Mouse (Mus musculus): ENCODE measurements around the gene Mus81. TPM values are rescaled to one million over a fixed set of nuclear protein-coding genes. Genes with fewer than 3 reads are reported as not detected.

Gene Mus81
- polyA plus RNA-seq, 1 experiment, result 55.9 TPM

- 87% methylated on average over 7 of the region's 7 CpGs for WGBS
- Histone ChIP-seq H3K4me3 (replicated peaks; ENCODE audit: control insufficient read depth, low read depth, low read length) (no peak overlapping the region), H3K27ac (ENCODE audit: control insufficient read depth, insufficient read depth, low read depth, low read length, poor library complexity) (no peak overlapping the region), H3K4me1 (ENCODE audit: control insufficient read depth, insufficient read depth, low read length) (no peaks in the 10 kb centered on the region; the same call in 1 of the 2 replicates)
- TF ChIP-seq POLR2A (IDR thresholded peaks at IDR 0.05; ENCODE audit: borderline replicate concordance, control insufficient read depth, low read depth, low read length) (no peak), CTCF (IDR thresholded peaks at IDR 0.05; ENCODE audit: control insufficient read depth, insufficient read depth, low read length) (no peak)
Measured at GRCm38 (mm10) chr19:5515840-5516777, 27.9 kb upstream of the Mus81 start.

DNA sequence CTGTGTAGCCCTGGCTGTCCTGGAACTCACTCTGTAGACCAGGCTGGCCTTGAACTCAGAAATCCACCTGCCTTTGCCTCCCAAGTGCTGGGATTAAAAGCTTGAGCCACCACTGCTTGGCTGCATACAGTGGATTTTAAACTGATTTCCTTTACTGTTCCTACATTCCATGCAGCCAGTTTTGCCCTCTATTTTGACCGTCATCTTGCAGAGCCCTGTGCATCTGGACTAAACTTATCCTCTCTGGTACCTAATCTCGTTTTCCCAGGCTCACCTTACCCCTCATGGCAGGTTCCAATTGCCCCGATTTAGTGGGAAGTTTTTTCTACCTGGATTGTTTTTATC lies 24.8 kb upstream of the Mus81 start:
- TF ChIP-seq POLR2A (IDR thresholded peaks at IDR 0.05; ENCODE audit: borderline replicate concordance, control insufficient read depth, low read depth, low read length) (no peak), CTCF (IDR thresholded peaks at IDR 0.05; ENCODE audit: control insufficient read depth, insufficient read depth, low read length) (no peak)
- H3K4me1 ChIP-seq (ENCODE audit: control insufficient read depth, insufficient read depth, low read length), result no peaks in the 10 kb centered on the region; the same call in 1 of the 2 replicates
- peak overlapping the region; percentile 11 for H3K4me3 ChIP-seq (replicated peaks; ENCODE audit: control insufficient read depth, low read depth, low read length)
- WGBS, result 34% methylated on average over 3 of the region's 3 CpGs
- H3K27ac ChIP-seq (ENCODE audit: control insufficient read depth, insufficient read depth, low read depth, low read length, poor library complexity), result peak overlapping the region; percentile 83

- WGBS, result 2% methylated on average over 12 of the region's 12 CpGs
- Histone ChIP-seq H3K4me1 (ENCODE audit: control insufficient read depth, insufficient read depth, low read length) (no peaks in the 10 kb centered on the region; the same call in 1 of the 2 replicates), H3K27ac (ENCODE audit: control insufficient read depth, insufficient read depth, low read depth, low read length, poor library complexity) (peak overlapping the region; percentile 83), H3K4me3 (replicated peaks; ENCODE audit: control insufficient read depth, low read depth, low read length) (peak overlapping the region; percentile 66)
- no peak for TF ChIP-seq CTCF (IDR thresholded peaks at IDR 0.05; ENCODE audit: control insufficient read depth, insufficient read depth, low read length)
- no peak for TF ChIP-seq POLR2A (IDR thresholded peaks at IDR 0.05; ENCODE audit: borderline replicate concordance, control insufficient read depth, low read depth, low read length)
Measured at GRCm38 (mm10) chr19:5512091-5513004, 24.1 kb upstream of the Mus81 start.

- Histone ChIP-seq H3K27ac (ENCODE audit: control insufficient read depth, insufficient read depth, low read depth, low read length, poor library complexity) (peak overlapping the region; percentile 83), H3K4me3 (replicated peaks; ENCODE audit: control insufficient read depth, low read depth, low read length) (peak overlapping the region; percentile 72), H3K4me1 (ENCODE audit: control insufficient read depth, insufficient read depth, low read length) (no peaks in the 10 kb centered on the region; the same call in 1 of the 2 replicates)
- 11% methylated on average over 15 of the region's 15 CpGs for WGBS
- TF ChIP-seq CTCF (IDR thresholded peaks at IDR 0.05; ENCODE audit: control insufficient read depth, insufficient read depth, low read length), result no peak
- TF ChIP-seq POLR2A (IDR thresholded peaks at IDR 0.05; ENCODE audit: borderline replicate concordance, control insufficient read depth, low read depth, low read length), result no peak
Measured at GRCm38 (mm10) chr19:5511074-5511632, 23.0 kb upstream of the Mus81 start.

DNA sequence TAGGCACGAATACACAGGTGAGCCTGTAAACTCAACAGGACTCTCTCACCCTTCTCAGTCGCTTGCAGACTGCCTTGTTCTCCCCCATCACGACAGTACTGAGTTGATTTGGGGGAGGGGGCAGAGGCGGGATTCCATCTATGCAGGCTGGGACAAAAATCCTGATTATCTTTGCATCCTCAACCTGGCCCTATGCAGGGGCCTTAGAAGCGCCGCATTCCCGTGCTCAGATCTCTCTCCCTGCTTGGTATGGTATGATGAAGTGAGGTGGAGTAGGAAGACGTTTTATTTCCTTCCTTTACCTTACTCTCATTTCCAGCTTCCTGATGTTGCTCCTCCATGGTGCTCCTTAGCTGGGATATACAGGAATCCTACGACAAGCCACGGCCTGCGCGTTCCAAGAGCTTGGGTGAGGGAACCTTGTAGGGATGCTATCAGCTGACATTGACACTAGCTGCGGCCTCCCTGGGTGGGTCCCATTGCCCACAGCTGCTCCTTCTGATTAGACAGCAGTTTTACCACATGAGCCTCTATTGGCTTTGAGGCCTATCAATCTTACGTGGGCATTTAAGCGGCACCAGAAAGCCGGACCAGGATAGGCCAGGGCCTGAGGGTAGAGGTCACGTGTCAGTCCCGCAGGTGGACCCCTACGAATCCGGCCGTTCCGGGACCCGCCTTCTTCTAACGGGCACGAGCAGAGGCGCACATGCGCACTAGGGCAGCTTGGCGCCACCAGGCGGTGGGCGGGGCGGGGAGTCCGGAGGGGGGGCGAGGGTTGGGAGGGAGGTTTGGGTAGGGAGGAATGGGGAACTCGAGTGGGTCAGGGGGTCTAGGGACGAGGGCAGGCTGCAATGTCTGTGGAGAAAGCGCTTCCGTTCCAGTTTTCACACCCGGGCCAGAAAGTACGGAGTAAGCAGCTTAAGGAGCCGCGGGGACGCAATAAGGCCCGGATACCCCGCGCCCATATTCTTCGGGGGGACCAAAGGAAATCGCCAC lies 22.1 kb upstream of the Mus81 start, which contains the start of gene Snx32:
TSS of gene Snx32 (minus strand) at position 508 of the 996 bp plus-strand sequence.
- H3K4me3 ChIP-seq (replicated peaks; ENCODE audit: control insufficient read depth, low read depth, low read length), result peak within 1 kb of the TSS; percentile 72
- WGBS, result 2% methylated on average over 47 of the region's 47 CpGs
- H3K4me1 ChIP-seq (ENCODE audit: control insufficient read depth, insufficient read depth, low read length), result no peaks in the 10 kb centered on the region; the same call in 1 of the 2 replicates
- TF ChIP-seq POLR2A (IDR thresholded peaks at IDR 0.05; ENCODE audit: borderline replicate concordance, control insufficient read depth, low read depth, low read length) (0 out of 2 replicates have a peak, but pooled peaks have one; percentile 20), CTCF (IDR thresholded peaks at IDR 0.05; ENCODE audit: control insufficient read depth, insufficient read depth, low read length) (no peak)
- peak within 1 kb of the TSS; percentile 83 for H3K27ac ChIP-seq (ENCODE audit: control insufficient read depth, insufficient read depth, low read depth, low read length, poor library complexity)

- no peak within 1 kb of the TSS for H3K27ac ChIP-seq (ENCODE audit: control insufficient read depth, insufficient read depth, low read depth, low read length, poor library complexity)
- TF ChIP-seq POLR2A (IDR thresholded peaks at IDR 0.05; ENCODE audit: borderline replicate concordance, control insufficient read depth, low read depth, low read length) (no peak), CTCF (IDR thresholded peaks at IDR 0.05; ENCODE audit: control insufficient read depth, insufficient read depth, low read length) (no peak)
- 91% methylated on average over 17 of the region's 17 CpGs for WGBS
- no peak within 1 kb of the TSS for H3K4me3 ChIP-seq (replicated peaks; ENCODE audit: control insufficient read depth, low read depth, low read length)
- no peaks in the 10 kb centered on the region for H3K4me1 ChIP-seq (ENCODE audit: control insufficient read depth, insufficient read depth, low read length)
Measured at GRCm38 (mm10) chr19:5503687-5504086, 15.5 kb upstream of the Mus81 start, which contains the start of gene 1700020D05Rik. Gene 1700020D05Rik (minus strand): TSS chr19:5503787.

Measured in bone marrow, adult 2 months (tissue).